Mouse (Mus musculus) forebrain, embryonic 13.5 days (tissue): ENCODE measurements around the gene Osbpl7. TPM values are rescaled to one million over a fixed set of nuclear protein-coding genes. Genes with fewer than 3 reads are reported as not detected.

Experiments used
- ATAC-seq: fragments of 200-750 bp; cut with Nextera tagmentation; 2 replicates; pipeline ENCODE4 v1.8.0; 2017
- H3K27ac ChIP-seq: fragments of 300-500 bp; sonication (generic); 2 replicates; pipeline ENCODE4 v1.5.1; 2015; ENCODE audit warnings: inconsistent platforms, mild to moderate bottlenecking, moderate library complexity
- H3K27me3 ChIP-seq: fragments of 300-500 bp; sonication (generic); 2 replicates; pipeline ENCODE4 v1.6.1; 2015; ENCODE audit warnings: mild to moderate bottlenecking, inconsistent platforms
- H3K36me3 ChIP-seq: fragments of 300-500 bp; sonication (generic); 2 replicates; pipeline ENCODE4 v1.6.1; 2015; ENCODE audit warnings: mild to moderate bottlenecking, inconsistent platforms; ENCODE audit not compliant: poor library complexity, severe bottlenecking
- H3K4me1 ChIP-seq: fragments of 300-500 bp; sonication (generic); 2 replicates; pipeline ENCODE4 v1.6.1; 2015; ENCODE audit warnings: inconsistent platforms
- H3K4me2 ChIP-seq: fragments of 300-500 bp; sonication (generic); 2 replicates; pipeline ENCODE4 v1.6.1; 2015; ENCODE audit warnings: inconsistent platforms, mild to moderate bottlenecking, moderate library complexity
- H3K4me3 ChIP-seq: fragments of 300-500 bp; sonication (generic); 2 replicates; pipeline ENCODE4 v1.5.1; 2015; ENCODE audit warnings: mild to moderate bottlenecking, inconsistent platforms
- H3K9ac ChIP-seq: fragments of 300-500 bp; sonication (generic); 2 replicates; pipeline ENCODE4 v1.6.1; 2015; ENCODE audit warnings: mild to moderate bottlenecking, inconsistent platforms
- H3K9me3 ChIP-seq: fragments of 300-500 bp; sonication (generic); replicated peaks from 2 replicates; pipeline ENCODE4 v1.6.1; 2016; ENCODE audit warnings: inconsistent platforms
- WGBS: fragments of 180-500 bp; shearing (Covaris S2); methylation state at CpG from one replicate; pipeline ENCODE4 v1.1.7; 2015; 5-methylcytosine and 5-hydroxymethylcytosine counted together
- polyA plus RNA-seq: library from polyadenylated mRNA; unstranded; fragments of >200 nt; fragmentation: Nextera tagmentation; extraction: Ambion mirVana; gene quantifications from 2 replicates; pipeline ENCODE4 v1.2.1, GENCODE M21; 2015

The Osbpl7 gene
- polyA plus RNA-seq, 1 experiment from 2014 or later = 7.8 TPM

- no peak for ATAC-seq
- Histone ChIP-seq H3K4me2 (no peak overlapping the region), H3K27ac (no peak overlapping the region), H3K36me3 (peaks cover 17% of the 10 kb centered on the region), H3K27me3 (no peaks in the 10 kb centered on the region), H3K4me1 (no peaks in the 10 kb centered on the region), H3K9me3 (no peaks in the 10 kb centered on the region), H3K4me3 (no peak overlapping the region), H3K9ac (no peak overlapping the region)
- 92% methylated on average over 2 of the region's 2 CpGs for WGBS
These were observed 19.3 kb downstream of the Osbpl7 start for GRCm38 (mm10) chr11:97069770-97070169.

- no peaks in the 10 kb centered on the region for H3K4me1 ChIP-seq
- ATAC-seq = no peak
- WGBS = 81% methylated on average over 1 of the region's 1 CpGs
These were observed 20.7 kb downstream of the Osbpl7 start for GRCm38 (mm10) chr11:97071129-97071528.

GRCm38 (mm10) chr11:97072533-97072932 is 22.1 kb downstream of the Osbpl7 start:
- H3K4me3 ChIP-seq = no peak overlapping the region
- 31% methylated on average over 3 of the region's 3 CpGs for WGBS
- H3K27me3 ChIP-seq = no peaks in the 10 kb centered on the region
- H3K36me3 ChIP-seq = peaks cover 13% of the 10 kb centered on the region
- H3K9me3 ChIP-seq = no peaks in the 10 kb centered on the region
- H3K27ac ChIP-seq = no peak overlapping the region
- no peak for ATAC-seq
- no peak overlapping the region for H3K9ac ChIP-seq
- no peak overlapping the region for H3K4me2 ChIP-seq
- no peaks in the 10 kb centered on the region for H3K4me1 ChIP-seq

More at GRCm38 (mm10) chr11:97071129-97071528, 20.7 kb downstream of the Osbpl7 start:
- Histone ChIP-seq H3K27ac (no peak overlapping the region), H3K9me3 (no peaks in the 10 kb centered on the region), H3K27me3 (no peaks in the 10 kb centered on the region), H3K4me3 (no peak overlapping the region), H3K4me2 (no peak overlapping the region), H3K9ac (no peak overlapping the region), H3K36me3 (peaks cover 17% of the 10 kb centered on the region)

GRCm38 (mm10) chr11:97074235-97074634 is 23.8 kb downstream of the Osbpl7 start:
- Histone ChIP-seq H3K4me2 (no peak overlapping the region), H3K4me3 (no peak overlapping the region), H3K27me3 (no peaks in the 10 kb centered on the region), H3K9ac (no peak overlapping the region), H3K4me1 (no peaks in the 10 kb centered on the region), H3K9me3 (no peaks in the 10 kb centered on the region), H3K27ac (no peak overlapping the region), H3K36me3 (no peaks in the 10 kb centered on the region)
- WGBS = 81% methylated on average over 8 of the region's 8 CpGs
- no peak for ATAC-seq

- no peaks in the 10 kb centered on the region for H3K27me3 ChIP-seq
- no peaks in the 10 kb centered on the region for H3K4me1 ChIP-seq
- WGBS = 62% methylated on average over 4 of the region's 4 CpGs
- H3K9ac ChIP-seq = no peak overlapping the region
- no peak overlapping the region for H3K27ac ChIP-seq
- H3K4me2 ChIP-seq = no peak overlapping the region
- ATAC-seq = no peak
- no peaks in the 10 kb centered on the region for H3K36me3 ChIP-seq
- H3K9me3 ChIP-seq = no peaks in the 10 kb centered on the region
- no peak overlapping the region for H3K4me3 ChIP-seq
These were observed 28.3 kb downstream of the Osbpl7 start for GRCm38 (mm10) chr11:97078751-97079150.

GRCm38 (mm10) chr11:97080291-97080690 is 29.9 kb downstream of the Osbpl7 start:
- no peak overlapping the region for H3K9ac ChIP-seq
- H3K27me3 ChIP-seq = 0 out of 2 replicates have a peak, but pooled peaks cover 4% of the 10 kb centered on the region
- no peak for ATAC-seq
- 12% methylated on average over 9 of the region's 9 CpGs for WGBS
- H3K27ac ChIP-seq = no peak overlapping the region
- no peaks in the 10 kb centered on the region for H3K4me1 ChIP-seq
- H3K9me3 ChIP-seq = no peaks in the 10 kb centered on the region
- no peak overlapping the region for H3K4me3 ChIP-seq
- H3K4me2 ChIP-seq = no peak overlapping the region
- no peaks in the 10 kb centered on the region for H3K36me3 ChIP-seq

GRCm38 (mm10) chr11:97082977-97083376 is 32.5 kb downstream of the Osbpl7 start:
- 48% methylated on average over 11 of the region's 11 CpGs for WGBS
- Histone ChIP-seq H3K4me3 (no peak overlapping the region), H3K9ac (no peak overlapping the region), H3K4me2 (no peak overlapping the region), H3K27ac (no peak overlapping the region), H3K9me3 (no peaks in the 10 kb centered on the region), H3K4me1 (no peaks in the 10 kb centered on the region), H3K36me3 (no peaks in the 10 kb centered on the region), H3K27me3 (0 out of 2 replicates have a peak, but pooled peaks cover 4% of the 10 kb centered on the region)
- no peak for ATAC-seq

GRCm38 (mm10) chr11:97083401-97084140 is 33.1 kb downstream of the Osbpl7 start:
- H3K27ac ChIP-seq = no peak overlapping the region
- H3K27me3 ChIP-seq = 0 out of 2 replicates have a peak, but pooled peaks cover 4% of the 10 kb centered on the region
- H3K4me1 ChIP-seq = no peaks in the 10 kb centered on the region
- 51% methylated on average over 22 of the region's 22 CpGs for WGBS
- H3K9me3 ChIP-seq = peaks cover 3% of the 10 kb centered on the region
- no peaks in the 10 kb centered on the region for H3K36me3 ChIP-seq
- no peak overlapping the region for H3K9ac ChIP-seq
- H3K4me2 ChIP-seq = no peak overlapping the region
- no peak for ATAC-seq
- no peak overlapping the region for H3K4me3 ChIP-seq

- H3K27ac ChIP-seq = no peak overlapping the region
- WGBS = 85% methylated on average over 15 of the region's 15 CpGs
- H3K4me1 ChIP-seq = no peaks in the 10 kb centered on the region
- H3K4me3 ChIP-seq = no peak overlapping the region
- H3K9me3 ChIP-seq = peaks cover 12% of the 10 kb centered on the region
- H3K4me2 ChIP-seq = no peak overlapping the region
- H3K9ac ChIP-seq = no peak overlapping the region
- H3K27me3 ChIP-seq = 0 out of 2 replicates have a peak, but pooled peaks cover 4% of the 10 kb centered on the region
- no peak for ATAC-seq
- no peaks in the 10 kb centered on the region for H3K36me3 ChIP-seq
These were observed 34.5 kb downstream of the Osbpl7 start for GRCm38 (mm10) chr11:97084821-97085505.

- no peak for ATAC-seq
- no peak overlapping the region for H3K27ac ChIP-seq
- H3K4me3 ChIP-seq = no peak overlapping the region
- H3K36me3 ChIP-seq = no peaks in the 10 kb centered on the region
- no peak overlapping the region for H3K4me2 ChIP-seq
- 78% methylated on average over 6 of the region's 6 CpGs for WGBS
- H3K27me3 ChIP-seq = 0 out of 2 replicates have a peak, but pooled peaks cover 4% of the 10 kb centered on the region
- peaks cover 12% of the 10 kb centered on the region for H3K9me3 ChIP-seq
- H3K9ac ChIP-seq = no peak overlapping the region
- H3K4me1 ChIP-seq = no peaks in the 10 kb centered on the region
These were observed 35.9 kb downstream of the Osbpl7 start for GRCm38 (mm10) chr11:97086365-97086764.

GRCm38 (mm10) chr11:97094600-97094999 is 44.2 kb downstream of the Osbpl7 start:
- no peaks in the 10 kb centered on the region for H3K9me3 ChIP-seq
- H3K4me1 ChIP-seq = no peaks in the 10 kb centered on the region
- no peak overlapping the region for H3K4me3 ChIP-seq
- ATAC-seq = no peak
- no peak overlapping the region for H3K4me2 ChIP-seq
- H3K36me3 ChIP-seq = no peaks in the 10 kb centered on the region
- 69% methylated on average over 2 of the region's 2 CpGs for WGBS
- no peak overlapping the region for H3K9ac ChIP-seq
- H3K27ac ChIP-seq = no peak overlapping the region
- H3K27me3 ChIP-seq = peaks cover 30% of the 10 kb centered on the region

- no peak overlapping the region for H3K27ac ChIP-seq
- H3K9ac ChIP-seq = no peak overlapping the region
- H3K27me3 ChIP-seq = peaks cover 47% of the 10 kb centered on the region
- no peak overlapping the region for H3K4me2 ChIP-seq
- WGBS = 28% methylated on average over 16 of the region's 18 CpGs
- ATAC-seq = no peak
- H3K4me1 ChIP-seq = no peaks in the 10 kb centered on the region
- H3K36me3 ChIP-seq = no peaks in the 10 kb centered on the region
- no peaks in the 10 kb centered on the region for H3K9me3 ChIP-seq
- H3K4me3 ChIP-seq = no peak overlapping the region
These were observed 48.4 kb downstream of the Osbpl7 start for GRCm38 (mm10) chr11:97098791-97099190.
